Mouse (Mus musculus): ENCODE data around the gene Stra6. TPM values are rescaled to one million over a fixed set of nuclear protein-coding genes. Genes with fewer than 3 reads are reported as not detected.
A peak's percentile ranks its signal among the peaks of the same experiment; 100 is the strongest.

Stra6 gene
- polyA plus RNA-seq, 1 experiment, result not detected

DNA sequence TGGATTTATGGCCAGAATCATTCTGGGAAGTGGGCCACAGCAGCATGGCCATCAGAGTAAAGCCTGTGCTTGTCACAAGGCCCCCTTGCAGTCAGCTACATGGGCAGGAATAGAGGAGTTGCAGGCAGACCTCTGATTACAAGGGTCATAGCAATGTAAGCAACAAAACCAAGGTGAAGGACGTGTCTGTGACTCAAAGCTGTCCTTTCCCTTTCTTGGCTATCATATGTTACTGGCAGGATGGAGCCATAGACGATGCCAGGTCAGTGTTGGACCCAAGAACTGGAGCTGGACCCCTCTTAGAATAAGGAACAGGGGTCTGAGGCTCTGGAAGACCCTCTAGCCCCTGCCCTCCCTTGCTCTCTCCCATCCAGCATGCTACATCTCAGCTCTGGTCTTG, 85.2 kb downstream of the Stra6 start:
- no peak for TF ChIP-seq CTCF (IDR thresholded peaks at IDR 0.05; ENCODE audit: control insufficient read depth, insufficient read depth, low read length)
- TF ChIP-seq POLR2A (IDR thresholded peaks at IDR 0.05; ENCODE audit: borderline replicate concordance, control insufficient read depth, low read depth, low read length), result no peak
- 58% methylated on average over 2 of the region's 2 CpGs for WGBS
- Histone ChIP-seq H3K4me1 (ENCODE audit: control insufficient read depth, insufficient read depth, low read length) (no peaks in the 10 kb centered on the region), H3K27ac (ENCODE audit: control insufficient read depth, insufficient read depth, low read depth, low read length, poor library complexity) (no peak overlapping the region), H3K4me3 (replicated peaks; ENCODE audit: control insufficient read depth, low read depth, low read length) (no peak overlapping the region)

DNA sequence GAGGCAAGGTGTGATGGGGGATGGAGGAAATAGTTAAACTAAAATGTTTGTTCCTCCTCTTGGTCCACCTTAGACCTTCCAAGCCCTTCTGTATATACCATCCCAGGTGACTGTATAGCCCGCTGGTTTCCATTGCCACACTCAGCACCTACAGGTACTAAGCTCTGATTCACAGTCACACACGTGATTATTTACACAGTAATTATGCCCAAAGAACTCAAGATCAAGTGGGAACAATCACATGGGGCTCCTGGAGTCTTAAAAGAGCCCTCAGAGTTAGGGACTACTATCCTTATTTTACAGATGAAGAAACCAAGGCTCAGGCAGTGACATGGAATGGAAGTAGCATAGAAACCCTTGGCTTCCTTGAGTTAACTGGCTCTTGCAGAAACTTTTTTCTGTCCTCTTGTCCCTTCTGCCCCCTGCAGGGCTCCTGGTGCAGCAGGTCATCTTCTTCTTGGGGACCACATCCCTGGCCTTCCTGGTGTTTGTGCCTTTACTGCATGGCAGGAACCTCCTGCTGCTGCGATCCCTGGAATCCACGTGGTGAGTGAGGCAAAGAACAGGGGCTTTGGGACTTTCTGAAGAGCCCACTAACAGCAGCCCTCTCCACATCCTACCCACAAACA, 87.3 kb downstream of the Stra6 start:
- WGBS, result 69% methylated on average over 4 of the region's 4 CpGs
- H3K27ac ChIP-seq (ENCODE audit: control insufficient read depth, insufficient read depth, low read depth, low read length, poor library complexity), result no peak overlapping the region
- H3K4me3 ChIP-seq (replicated peaks; ENCODE audit: control insufficient read depth, low read depth, low read length), result no peak overlapping the region
- H3K4me1 ChIP-seq (ENCODE audit: control insufficient read depth, insufficient read depth, low read length), result no peaks in the 10 kb centered on the region
- TF ChIP-seq CTCF (IDR thresholded peaks at IDR 0.05; ENCODE audit: control insufficient read depth, insufficient read depth, low read length) (no peak), POLR2A (IDR thresholded peaks at IDR 0.05; ENCODE audit: borderline replicate concordance, control insufficient read depth, low read depth, low read length) (no peak)

- WGBS, result 86% methylated on average over 3 of the region's 3 CpGs
- Histone ChIP-seq H3K27ac (ENCODE audit: control insufficient read depth, insufficient read depth, low read depth, low read length, poor library complexity) (no peak overlapping the region), H3K4me3 (replicated peaks; ENCODE audit: control insufficient read depth, low read depth, low read length) (no peak overlapping the region), H3K4me1 (ENCODE audit: control insufficient read depth, insufficient read depth, low read length) (no peaks in the 10 kb centered on the region)
- TF ChIP-seq CTCF (IDR thresholded peaks at IDR 0.05; ENCODE audit: control insufficient read depth, insufficient read depth, low read length), result no peak
- TF ChIP-seq POLR2A (IDR thresholded peaks at IDR 0.05; ENCODE audit: borderline replicate concordance, control insufficient read depth, low read depth, low read length), result no peak
Measured at GRCm38 (mm10) chr9:58153095-58153494, 89.5 kb downstream of the Stra6 start.

- WGBS, result 63% methylated on average over 3 of the region's 3 CpGs
- no peaks in the 10 kb centered on the region for H3K4me1 ChIP-seq (ENCODE audit: control insufficient read depth, insufficient read depth, low read length)
- no peak overlapping the region for H3K27ac ChIP-seq (ENCODE audit: control insufficient read depth, insufficient read depth, low read depth, low read length, poor library complexity)
- TF ChIP-seq POLR2A (IDR thresholded peaks at IDR 0.05; ENCODE audit: borderline replicate concordance, control insufficient read depth, low read depth, low read length) (no peak), CTCF (IDR thresholded peaks at IDR 0.05; ENCODE audit: control insufficient read depth, insufficient read depth, low read length) (no peak)
- no peak overlapping the region for H3K4me3 ChIP-seq (replicated peaks; ENCODE audit: control insufficient read depth, low read depth, low read length)
Measured at GRCm38 (mm10) chr9:58155366-58155765, 91.8 kb downstream of the Stra6 start.

DNA sequence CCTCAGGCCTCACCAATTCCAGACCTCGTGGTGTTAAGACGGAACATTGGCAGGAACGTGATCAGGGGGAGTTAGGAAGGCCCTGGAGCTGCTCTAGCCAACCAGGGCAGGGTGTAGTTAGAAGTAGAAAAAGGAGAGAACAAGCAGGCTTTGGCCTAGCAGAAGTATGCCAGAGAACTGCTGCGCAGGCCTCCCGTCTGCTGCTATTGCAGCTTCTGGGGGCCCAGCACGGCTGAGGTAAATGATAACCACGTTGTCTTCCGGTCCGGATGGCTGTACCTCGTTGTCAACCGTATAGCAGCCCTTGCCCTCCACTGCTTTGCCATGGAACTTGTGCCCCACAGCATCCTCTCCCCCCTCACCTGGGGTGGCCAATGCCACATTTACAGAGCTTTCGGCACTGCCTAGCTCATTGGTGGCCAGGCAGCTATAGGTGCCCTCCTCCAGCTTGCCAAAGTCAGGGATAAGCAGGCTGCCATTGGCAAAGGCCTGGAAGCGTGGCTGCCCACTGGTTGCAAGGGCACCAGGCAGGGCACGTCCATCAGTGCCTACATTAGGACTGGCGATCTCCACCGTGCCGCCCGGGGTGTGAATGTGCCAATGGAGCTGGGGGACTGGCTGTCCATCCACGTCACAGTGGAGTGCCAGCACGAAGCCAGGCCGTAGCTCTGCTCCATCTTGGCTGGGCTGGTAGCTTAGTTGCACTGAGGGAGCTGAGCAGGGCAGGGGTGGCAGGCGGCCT, 93.4 kb downstream of the Stra6 start:
- Histone ChIP-seq H3K27ac (ENCODE audit: control insufficient read depth, insufficient read depth, low read depth, low read length, poor library complexity) (no peak overlapping the region), H3K4me1 (ENCODE audit: control insufficient read depth, insufficient read depth, low read length) (no peaks in the 10 kb centered on the region), H3K4me3 (replicated peaks; ENCODE audit: control insufficient read depth, low read depth, low read length) (no peak overlapping the region)
- TF ChIP-seq POLR2A (IDR thresholded peaks at IDR 0.05; ENCODE audit: borderline replicate concordance, control insufficient read depth, low read depth, low read length), result no peak
- no peak for TF ChIP-seq CTCF (IDR thresholded peaks at IDR 0.05; ENCODE audit: control insufficient read depth, insufficient read depth, low read length)
- 82% methylated on average over 22 of the region's 22 CpGs for WGBS

GRCm38 (mm10) chr9:58157838-58158237, 94.2 kb downstream of the Stra6 start:
- Histone ChIP-seq H3K4me3 (replicated peaks; ENCODE audit: control insufficient read depth, low read depth, low read length) (peak overlapping the region; percentile 11), H3K27ac (ENCODE audit: control insufficient read depth, insufficient read depth, low read depth, low read length, poor library complexity) (no peak overlapping the region; the same call in 1 of the 2 replicates), H3K4me1 (ENCODE audit: control insufficient read depth, insufficient read depth, low read length) (no peaks in the 10 kb centered on the region)
- WGBS, result 84% methylated on average over 13 of the region's 13 CpGs
- TF ChIP-seq POLR2A (IDR thresholded peaks at IDR 0.05; ENCODE audit: borderline replicate concordance, control insufficient read depth, low read depth, low read length) (no peak), CTCF (IDR thresholded peaks at IDR 0.05; ENCODE audit: control insufficient read depth, insufficient read depth, low read length) (no peak)

DNA sequence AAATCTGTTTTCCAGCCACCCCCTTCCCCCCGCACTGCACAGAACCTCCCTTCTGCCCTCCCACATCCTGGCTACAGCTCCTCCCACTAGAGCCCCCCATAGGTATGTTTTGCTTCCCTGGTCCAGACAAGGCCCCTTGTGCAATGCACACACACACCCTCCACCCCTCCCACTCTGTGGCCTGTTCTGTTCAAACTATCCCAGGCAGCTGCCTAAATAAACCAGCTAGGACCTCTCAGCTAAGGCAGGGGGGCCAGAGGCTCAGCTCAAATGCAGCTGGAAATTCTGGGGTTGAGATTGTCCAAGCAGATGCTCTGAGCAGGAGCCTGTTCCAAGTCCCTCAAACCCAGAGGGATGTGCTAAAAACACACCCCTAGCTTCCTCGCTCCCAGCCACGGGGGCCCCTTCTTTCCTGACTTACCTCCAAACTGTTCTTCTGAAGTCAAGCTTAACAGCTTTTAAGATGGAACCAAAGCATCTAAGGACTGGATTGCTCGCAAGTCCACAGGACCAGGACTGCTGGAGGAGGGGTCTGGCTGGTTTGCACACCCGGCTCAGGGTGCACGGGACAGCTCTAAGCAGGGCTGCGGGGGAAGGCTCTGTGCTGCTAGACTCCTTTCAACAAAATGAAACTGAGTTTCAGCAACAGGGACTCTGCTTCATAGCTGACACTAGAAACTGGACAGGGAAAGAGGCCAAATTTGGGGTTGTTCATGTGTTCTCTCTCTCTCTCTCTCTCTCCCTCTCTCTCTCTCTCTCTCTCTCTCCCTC, 95.1 kb downstream of the Stra6 start:
- Histone ChIP-seq H3K4me3 (replicated peaks; ENCODE audit: control insufficient read depth, low read depth, low read length) (no peak overlapping the region), H3K4me1 (ENCODE audit: control insufficient read depth, insufficient read depth, low read length) (no peaks in the 10 kb centered on the region), H3K27ac (ENCODE audit: control insufficient read depth, insufficient read depth, low read depth, low read length, poor library complexity) (no peak overlapping the region; the same call in 1 of the 2 replicates)
- 25% methylated on average over 7 of the region's 7 CpGs for WGBS
- TF ChIP-seq POLR2A (IDR thresholded peaks at IDR 0.05; ENCODE audit: borderline replicate concordance, control insufficient read depth, low read depth, low read length), result no peak
- TF ChIP-seq CTCF (IDR thresholded peaks at IDR 0.05; ENCODE audit: control insufficient read depth, insufficient read depth, low read length), result no peak

DNA sequence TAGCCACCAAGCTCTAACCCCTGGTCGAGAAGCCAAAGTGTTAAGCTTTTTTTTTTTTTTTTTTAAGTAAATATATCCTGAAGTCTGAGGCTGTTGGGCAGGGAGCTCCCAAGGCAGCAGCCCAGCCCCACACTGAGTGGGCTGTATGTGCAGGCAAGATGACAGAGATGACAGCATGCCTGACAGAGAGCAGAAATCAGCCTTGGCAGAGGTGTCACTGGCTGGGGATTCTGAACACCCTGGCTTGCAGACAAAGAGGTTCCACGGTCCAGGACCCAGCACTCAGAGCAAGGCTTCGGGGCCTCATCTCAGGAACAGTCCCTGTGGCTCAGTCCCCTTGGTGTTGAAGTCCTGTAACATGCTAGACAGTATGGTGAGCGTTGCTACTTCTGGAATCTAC, 96.3 kb downstream of the Stra6 start:
- Histone ChIP-seq H3K4me3 (replicated peaks; ENCODE audit: control insufficient read depth, low read depth, low read length) (no peak overlapping the region), H3K27ac (ENCODE audit: control insufficient read depth, insufficient read depth, low read depth, low read length, poor library complexity) (no peak overlapping the region), H3K4me1 (ENCODE audit: control insufficient read depth, insufficient read depth, low read length) (no peaks in the 10 kb centered on the region)
- no peak for TF ChIP-seq CTCF (IDR thresholded peaks at IDR 0.05; ENCODE audit: control insufficient read depth, insufficient read depth, low read length)
- WGBS, result 39% methylated on average over 4 of the region's 4 CpGs

Data from bone marrow, adult 2 months (tissue).